Mouse (Mus musculus): Measurements from ENCODE around the gene Cdyl.
"Not testable (repeated sequence)": the region's sequence is repeated elsewhere in the genome, so short reads cannot be mapped to it uniquely, and the experiment has no call there.

The Cdyl gene

DNA sequence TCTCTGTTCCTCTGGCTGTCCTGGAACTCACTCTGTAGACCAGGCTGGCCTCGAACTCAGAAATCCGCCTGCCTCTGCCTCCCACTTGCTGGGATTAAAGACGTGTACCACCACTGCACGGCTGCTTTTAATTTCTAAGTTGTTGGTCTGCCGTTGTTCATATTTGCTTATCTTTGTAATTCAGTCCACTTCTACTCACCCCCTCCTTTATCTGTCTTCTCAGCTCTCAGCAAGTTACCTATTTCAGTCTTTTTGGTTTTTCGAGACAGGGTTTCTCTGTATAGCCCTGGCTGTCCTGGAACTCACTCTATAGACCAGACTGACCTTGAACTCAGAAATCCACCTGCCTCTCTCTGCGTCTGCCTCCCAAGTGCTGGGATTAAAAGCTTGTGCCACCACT lies 176.9 kb downstream of the Cdyl start:
- not testable (repeated sequence) for DNase-seq (ENCODE audit: low spot score in 2 of 2)

DNA sequence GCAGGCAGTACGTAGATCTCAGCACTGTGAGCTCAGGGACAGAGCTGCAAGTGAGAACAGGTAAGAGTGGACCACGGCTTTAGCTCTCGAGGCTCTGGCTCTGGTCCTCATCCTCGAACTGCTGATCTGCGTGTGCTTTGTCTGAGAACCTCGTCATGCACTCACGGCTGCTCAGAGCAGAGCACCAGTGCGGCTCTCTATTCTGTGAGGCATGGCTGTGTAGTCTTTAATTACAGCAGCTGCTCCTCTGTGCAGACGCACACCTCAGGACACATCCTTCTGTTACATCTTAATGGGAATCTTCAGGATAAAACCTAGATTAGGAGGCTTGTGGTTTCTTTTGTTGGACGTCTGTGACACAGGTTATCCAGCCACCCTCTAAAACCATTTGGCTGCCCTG lies 180.5 kb downstream of the Cdyl start:
- no peak for DNase-seq (ENCODE audit: low spot score in 2 of 2)

DNA sequence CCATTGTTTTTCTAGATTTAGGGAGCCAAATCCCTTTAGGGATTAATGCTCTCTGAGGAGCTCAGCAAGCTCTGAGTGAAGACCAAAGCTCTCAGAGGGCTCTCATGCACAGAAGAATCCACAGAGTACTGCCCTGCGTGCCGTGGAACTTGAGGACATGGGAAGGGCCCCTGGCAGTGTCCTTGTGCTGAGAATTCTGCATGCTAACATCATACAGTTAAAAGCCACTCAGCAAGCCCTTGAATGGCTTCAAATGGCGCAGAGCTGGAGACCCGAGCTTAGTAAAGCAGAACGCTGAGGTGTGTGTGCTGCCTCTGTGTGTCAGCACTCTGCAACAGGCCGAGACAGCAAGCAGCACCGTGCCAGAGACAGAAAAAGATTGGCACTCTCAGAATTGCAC lies 183.8 kb downstream of the Cdyl start:
- DNase-seq (ENCODE audit: low spot score in 2 of 2), result no peak

DNA sequence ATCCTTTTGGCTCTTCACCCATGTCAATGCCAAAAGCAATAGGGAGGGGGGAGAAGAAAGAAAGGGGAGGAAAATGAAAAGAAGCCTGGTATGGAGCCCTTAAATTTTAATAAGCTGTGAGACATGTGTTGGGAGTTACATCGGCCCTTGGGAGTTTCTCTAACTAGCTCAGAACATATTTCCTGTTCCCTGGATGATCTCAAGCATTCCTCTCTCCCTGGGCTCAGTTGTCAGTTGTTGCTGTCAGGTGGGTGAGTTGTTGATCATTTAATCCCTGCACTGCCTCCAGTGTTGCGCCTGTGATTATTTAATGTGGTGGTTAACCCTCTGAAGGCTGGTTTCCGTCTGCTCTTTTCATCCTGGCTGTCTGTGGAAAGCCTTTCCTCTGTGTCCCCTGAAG lies 185.7 kb downstream of the Cdyl start:
- DNase-seq (ENCODE audit: low spot score in 2 of 2), result no peak

DNA sequence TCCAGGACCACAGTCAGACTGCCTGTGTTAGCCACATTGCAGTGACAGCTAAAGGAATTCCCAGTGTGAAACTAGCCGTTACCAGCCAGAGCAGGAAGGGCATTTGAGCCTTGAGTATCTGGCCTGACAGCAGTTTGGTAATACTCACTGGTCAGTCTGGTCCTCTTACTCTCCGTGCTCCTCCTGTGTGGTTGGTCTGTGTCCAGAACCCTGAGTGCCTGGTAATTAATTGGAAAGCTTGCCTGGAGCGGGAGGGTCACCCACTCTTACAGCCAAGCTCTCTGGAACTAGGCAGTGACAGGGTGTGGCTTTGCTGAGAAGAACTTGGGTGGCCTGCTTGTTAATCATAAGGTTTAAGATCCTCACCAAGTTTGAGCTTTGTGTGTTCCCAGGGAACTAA lies 189.1 kb downstream of the Cdyl start:
- DNase-seq (ENCODE audit: low spot score in 2 of 2), result no peak

DNA sequence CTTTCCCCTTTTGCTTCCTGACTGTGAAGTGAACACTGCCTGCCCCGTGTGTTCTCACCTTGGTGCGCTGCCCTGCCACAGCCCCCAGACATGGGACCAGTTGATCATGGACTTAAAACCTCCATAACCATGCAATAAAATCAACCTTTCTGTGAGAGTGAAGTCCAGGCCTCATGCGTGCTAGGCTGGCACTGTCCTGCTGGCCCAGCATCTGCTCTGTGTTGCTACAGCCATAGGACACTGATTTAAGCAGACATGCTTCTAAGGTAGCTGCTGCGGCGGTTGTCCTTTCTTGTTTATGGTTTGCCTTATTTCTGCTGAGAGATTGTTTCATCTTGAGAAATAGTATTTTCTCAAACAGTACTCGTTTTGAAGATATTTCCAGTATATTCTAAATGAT lies 191.9 kb downstream of the Cdyl start:
- no peak for DNase-seq (ENCODE audit: low spot score in 2 of 2)

DNA sequence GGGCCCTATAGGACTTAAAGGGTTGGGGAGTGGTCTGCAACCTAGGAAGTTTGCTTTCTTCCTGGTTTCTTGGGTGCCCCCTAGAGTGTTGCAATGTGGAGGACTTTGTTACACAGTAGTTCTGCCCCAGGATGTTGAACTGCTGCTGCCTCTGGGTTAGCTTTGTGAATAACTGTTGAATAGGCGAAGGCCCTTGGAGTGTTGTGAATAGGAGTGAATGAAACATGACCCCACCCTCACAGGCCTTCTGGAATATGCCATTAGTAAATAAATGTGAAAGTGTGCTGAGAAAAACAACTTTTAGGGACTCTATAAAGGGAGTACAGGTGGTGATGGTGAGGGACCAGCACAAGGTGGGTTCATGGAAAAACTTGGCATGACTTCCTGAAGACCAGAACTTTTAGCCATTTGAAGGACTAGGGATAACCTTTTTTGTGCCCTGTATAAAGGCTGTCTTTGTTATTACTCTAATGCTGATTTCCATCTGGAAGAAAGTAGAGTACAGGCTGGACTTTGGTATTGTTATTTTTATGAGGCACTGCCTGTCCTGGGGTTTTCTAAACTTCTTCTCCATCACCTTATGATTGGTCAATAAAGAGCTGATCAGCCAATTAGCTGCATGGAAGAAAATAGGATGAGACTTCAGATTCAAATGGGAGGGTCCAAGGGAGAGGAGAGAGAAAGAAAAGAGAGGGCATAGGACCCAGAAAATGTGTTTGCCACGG lies 193.4 kb downstream of the Cdyl start:
- no peak for DNase-seq (ENCODE audit: low spot score in 2 of 2)

DNA sequence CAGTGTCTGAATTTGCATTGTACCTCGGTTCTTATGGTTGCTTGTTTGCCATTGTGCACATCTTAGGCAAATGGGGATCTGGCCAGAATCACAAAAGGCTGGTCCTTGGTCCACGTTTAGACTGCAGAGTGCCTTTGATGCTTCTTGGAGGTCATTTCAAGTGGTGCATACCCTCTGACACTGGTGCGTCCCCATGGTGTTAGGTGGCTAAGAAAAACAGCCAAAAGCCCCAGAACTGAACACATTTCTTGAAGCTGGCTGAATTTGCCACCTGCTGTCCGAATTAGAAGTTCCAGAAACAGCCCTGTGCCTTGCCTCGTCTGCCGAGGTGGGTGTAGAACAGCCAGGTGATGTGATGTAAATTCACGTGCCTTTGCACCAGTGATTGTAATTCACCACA lies 197.9 kb downstream of the Cdyl start:
- no peak for DNase-seq (ENCODE audit: low spot score in 2 of 2)

DNA sequence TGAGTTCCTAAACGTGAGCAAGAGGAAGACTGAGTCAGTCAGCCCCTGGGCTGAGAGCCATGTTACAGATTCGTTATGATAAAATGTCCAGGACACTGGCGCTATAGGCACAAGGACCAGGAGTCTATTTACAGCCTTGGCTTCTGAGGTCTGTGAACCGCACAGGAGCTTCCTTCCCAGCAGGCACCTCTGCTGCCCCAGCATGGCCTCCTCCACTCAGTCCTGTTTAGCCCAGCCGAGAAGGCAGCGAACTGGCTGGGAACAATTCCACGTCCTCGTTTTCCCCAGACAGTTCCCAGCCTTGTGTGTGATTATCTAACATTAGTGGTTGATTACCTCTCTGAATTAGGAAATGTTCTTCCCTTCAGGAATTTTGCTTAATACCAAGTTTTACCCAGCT lies 201.3 kb downstream of the Cdyl start:
- no peak for DNase-seq (ENCODE audit: low spot score in 2 of 2)

DNA sequence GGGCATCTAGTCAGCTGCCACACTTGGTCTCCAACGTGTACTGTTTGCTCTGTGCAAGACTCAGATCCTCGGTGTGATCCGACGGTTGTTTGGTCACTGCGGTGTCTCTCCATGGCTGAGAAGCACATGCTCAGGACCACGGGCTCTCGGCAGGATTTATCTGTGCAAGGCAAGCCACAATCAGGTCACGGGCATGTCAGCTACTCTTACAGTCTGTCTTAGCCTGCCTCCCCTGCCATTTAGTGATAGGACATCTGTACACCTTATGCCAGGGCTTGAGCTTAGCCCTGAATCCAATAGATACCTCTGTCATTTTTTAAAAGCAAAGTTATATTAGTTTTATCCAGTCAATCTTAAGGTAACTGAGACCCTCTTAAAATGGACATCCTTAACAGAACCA lies 211.0 kb downstream of the Cdyl start:
- no peak for DNase-seq (ENCODE audit: low spot score in 2 of 2)

DNA sequence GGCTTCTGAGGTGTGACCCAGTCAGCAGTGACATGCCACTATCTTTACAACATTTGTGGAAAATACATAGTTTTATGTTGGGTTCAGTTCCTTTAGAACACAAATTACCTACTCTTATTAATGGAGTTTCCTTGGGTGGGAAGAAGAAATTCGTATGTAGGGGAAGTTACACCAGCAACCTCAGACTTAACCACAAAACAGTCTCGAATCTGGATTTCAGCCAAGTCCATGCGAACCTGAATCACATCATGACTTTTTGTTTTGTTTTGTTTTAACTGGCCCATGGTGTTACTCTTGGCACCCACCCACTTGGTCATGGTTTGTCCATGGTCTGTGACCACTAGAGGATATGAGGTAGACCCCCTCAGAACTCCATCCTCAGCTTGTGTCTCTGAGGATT lies 211.5 kb downstream of the Cdyl start:
- DNase-seq (ENCODE audit: low spot score in 2 of 2), result no peak

DNA sequence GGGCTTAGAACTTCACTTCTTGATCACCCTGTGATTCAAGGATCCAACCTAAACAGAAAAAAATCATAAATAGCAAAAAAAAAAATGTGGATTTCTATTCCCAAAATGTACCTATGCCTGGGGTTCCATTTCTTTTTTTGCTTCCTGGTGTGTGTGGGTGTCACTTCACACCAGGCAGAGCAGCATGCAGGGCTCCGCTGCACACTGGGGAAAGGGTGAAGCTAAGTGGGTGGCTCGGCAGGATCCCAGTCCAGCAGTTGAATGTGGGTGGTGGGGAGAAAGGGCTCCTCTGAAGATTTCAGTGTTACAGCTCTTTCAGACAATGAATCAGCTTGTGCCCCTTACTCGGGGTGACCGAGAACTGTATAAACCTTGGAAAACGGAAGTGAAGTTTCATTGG lies 215.8 kb downstream of the Cdyl start:
- DNase-seq (ENCODE audit: low spot score in 2 of 2), result peak; percentile 20 to 25

- DNase-seq (ENCODE audit: low spot score in 2 of 2), result no peak
These were observed 218.6 kb downstream of the Cdyl start for GRCm38 (mm10) chr13:35878282-35878681.

DNA sequence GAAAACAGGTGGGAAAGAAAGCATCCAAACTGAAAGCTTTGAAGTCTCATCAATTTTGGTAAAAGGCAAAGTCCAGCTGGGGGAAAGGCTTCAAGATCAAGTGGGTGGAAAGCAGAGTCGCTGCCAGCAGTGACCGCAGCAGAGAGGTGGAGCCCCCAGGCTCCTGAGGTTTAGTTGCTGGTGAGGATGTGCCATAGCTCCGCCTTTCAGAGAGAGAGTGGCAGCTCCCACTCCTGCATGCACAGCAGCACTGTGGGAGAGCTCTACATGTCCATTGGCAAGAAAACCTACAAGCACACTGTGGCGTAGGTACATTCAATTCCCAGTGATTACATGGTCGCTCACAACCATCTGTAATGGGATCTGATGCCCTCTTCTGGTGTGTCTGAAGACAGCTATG lies 219.4 kb downstream of the Cdyl start:
- DNase-seq (ENCODE audit: low spot score in 2 of 2), result no peak

GRCm38 (mm10) chr13:35879519-35879918 lies 219.9 kb downstream of the Cdyl start:
- DNase-seq (ENCODE audit: low spot score in 2 of 2), result no peak

GRCm38 (mm10) chr13:35880555-35881046 lies 221.0 kb downstream of the Cdyl start:
- no peak for DNase-seq (ENCODE audit: low spot score in 2 of 2)

- DNase-seq (ENCODE audit: low spot score in 2 of 2), result peak in 1 of 2 experiments; percentile 34
These were observed 226.6 kb downstream of the Cdyl start for GRCm38 (mm10) chr13:35886121-35886725.

DNA sequence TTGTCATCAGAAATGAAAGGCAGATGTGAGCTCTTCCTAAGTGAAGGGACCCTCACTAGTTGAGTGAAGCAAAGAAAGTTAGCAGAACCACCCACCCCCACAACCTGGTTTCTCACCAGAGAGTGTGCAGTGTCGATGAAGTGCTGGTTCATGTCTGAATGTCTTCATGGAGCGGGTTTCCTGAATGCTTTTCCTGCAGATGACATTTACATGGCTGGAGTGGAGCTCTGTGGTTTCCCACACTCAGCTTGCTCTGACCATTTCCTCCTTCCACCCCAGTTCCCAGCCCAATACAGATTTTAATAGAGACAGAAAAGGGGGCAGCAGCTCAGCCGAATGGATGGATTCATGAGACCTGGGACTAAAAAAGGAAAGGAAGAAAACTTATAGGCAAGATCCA lies 233.2 kb downstream of the Cdyl start:
- no peak for DNase-seq (ENCODE audit: low spot score in 2 of 2)

DNA sequence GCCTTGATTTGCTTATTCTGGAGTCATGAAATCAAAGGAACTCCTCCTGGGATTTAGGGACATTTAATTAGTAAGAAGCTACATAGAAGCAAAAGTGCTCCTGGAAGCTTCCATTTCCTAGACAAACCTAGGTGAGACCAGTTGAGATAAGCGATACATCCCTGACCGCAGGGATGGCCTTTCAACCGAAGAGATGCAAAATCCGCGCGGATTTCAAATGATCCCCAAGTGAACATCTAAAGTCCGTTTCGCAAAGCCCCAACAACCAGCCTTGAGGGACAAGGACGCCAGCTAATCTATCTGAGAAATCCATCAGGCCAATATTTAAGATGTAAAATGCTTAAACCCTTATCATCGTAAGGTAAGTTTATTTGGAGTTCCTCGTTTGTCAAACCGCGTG lies 245.7 kb downstream of the Cdyl start:
- no peak for DNase-seq (ENCODE audit: low spot score in 2 of 2)

DNA sequence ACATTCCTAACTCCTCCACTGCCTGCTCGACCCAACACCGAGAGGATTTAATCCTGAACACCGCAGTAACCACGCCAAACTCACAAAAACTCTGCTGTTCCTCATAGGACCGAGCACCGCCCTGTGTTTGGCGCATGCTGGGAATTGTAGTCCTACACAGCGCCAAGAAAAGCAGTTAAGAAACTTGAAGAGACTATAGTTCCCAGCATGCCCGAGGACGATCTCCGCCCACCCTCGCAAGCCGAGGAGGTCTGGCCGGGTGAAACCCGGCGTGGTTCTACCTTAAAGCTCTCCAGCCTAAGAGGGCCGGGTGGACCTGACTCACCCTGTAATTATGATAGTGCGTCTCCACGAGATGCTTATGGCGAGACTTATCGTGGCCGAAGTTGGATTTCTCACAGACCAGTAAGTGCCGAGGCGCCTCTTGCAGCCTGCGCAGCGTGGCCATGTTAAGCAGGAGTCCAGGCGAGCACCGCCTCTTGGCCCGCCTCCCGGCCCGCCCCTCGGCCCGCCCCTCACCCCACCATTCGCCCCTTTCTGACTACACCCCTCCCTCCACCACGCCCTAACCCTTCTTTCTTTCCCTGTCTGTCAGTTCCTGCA lies 246.3 kb downstream of the Cdyl start, which contains the start of gene Rpp40:
Gene Rpp40, minus strand, starts transcription at position 481 of the 603 bp plus-strand sequence.
- DNase-seq (ENCODE audit: low spot score in 2 of 2), result peak; percentile 90 to 97

DNA sequence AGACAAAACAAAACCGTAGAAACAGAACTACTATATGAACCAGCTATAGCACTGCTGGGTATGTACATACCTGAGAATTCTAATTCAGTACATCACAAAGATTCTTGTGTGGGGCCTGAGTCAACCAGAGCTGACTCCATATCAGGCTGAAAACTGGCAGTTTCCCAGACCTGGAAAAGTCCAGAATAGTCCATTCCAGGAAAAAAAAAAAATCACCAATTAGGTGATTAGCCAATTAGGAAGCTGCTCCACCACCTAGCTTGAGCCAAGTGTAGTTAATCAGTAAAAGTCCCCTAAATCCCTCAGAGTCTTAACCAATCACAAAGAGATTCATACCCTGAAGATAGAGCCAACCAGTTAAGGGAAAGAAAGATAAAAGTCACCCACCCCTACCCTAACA lies 251.8 kb downstream of the Cdyl start:
- no peak for DNase-seq (ENCODE audit: low spot score in 2 of 2)
